Mouse (Mus musculus) olfactory bulb, adult 2 months (tissue): ENCODE data around the gene Kdm3a. TPM values are rescaled to one million over a fixed set of nuclear protein-coding genes. Genes with fewer than 3 reads are reported as not detected.

Experiments used
- H3K27ac ChIP-seq: fragments of 200-500 bp; 2 replicates; pipeline ENCODE4 v1.5.1; 2012; ENCODE audit warnings: low read depth, low read length; ENCODE audit not compliant: insufficient read depth
- H3K4me1 ChIP-seq: fragments of 200-500 bp; 2 replicates; pipeline ENCODE4 v1.6.1; 2012; ENCODE audit warnings: low read length; ENCODE audit not compliant: control insufficient read depth, insufficient read depth
- H3K4me3 ChIP-seq: fragments of 200-500 bp; 2 replicates; pipeline ENCODE4 v1.5.1; 2012; ENCODE audit warnings: mild to moderate bottlenecking, low read depth, low read length, moderate library complexity; ENCODE audit not compliant: insufficient read depth
- CTCF ChIP-seq: fragments of 200-500 bp; IDR thresholded peaks from 2 replicates; pipeline ENCODE4 v1.5.1; 2012; ENCODE audit warnings: low read depth, mild to moderate bottlenecking, low read length, moderate library complexity; ENCODE audit not compliant: insufficient read depth
- POLR2A ChIP-seq: fragments of 200-500 bp; IDR thresholded peaks from 2 replicates; pipeline ENCODE4 v1.6.1; 2012; ENCODE audit warnings: mild to moderate bottlenecking, low read depth, low read length, moderate library complexity; ENCODE audit not compliant: insufficient read depth
- WGBS: fragments of 180-500 bp; shearing (Covaris S2); methylation state at CpG from one replicate; pipeline ENCODE4 v1.1.7; 2018; 5-methylcytosine and 5-hydroxymethylcytosine counted together
- polyA plus RNA-seq: library from polyadenylated mRNA; stranded (reverse); fragments of >200 nt; gene quantifications from 2 replicates; pipeline ENCODE4 v1.2.4, GENCODE M21; 2012; ENCODE audit warnings: low replicate concordance; ENCODE audit not compliant: missing spikeins, insufficient read depth, insufficient read length

Kdm3a gene
- polyA plus RNA-seq, 1 experiment: not detected

DNA sequence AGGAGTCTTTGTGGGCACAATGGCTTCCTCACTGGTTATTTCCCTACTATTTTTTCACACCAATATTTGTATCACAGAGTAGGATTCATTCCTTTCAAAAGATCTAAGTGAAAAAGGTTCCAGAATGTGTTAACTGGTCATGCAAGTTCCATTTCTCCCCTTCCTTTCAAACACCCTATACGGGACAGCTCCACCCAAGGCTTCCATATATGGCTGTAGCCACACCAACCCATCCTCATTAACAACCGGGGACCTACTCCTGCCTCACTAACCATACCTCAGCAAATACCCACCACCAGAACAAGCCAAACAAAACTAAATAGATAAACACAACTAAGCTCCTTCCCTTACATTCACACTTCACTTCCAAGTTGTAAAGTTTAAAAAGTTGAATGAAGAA is 1.6 kb downstream of the Kdm3a start:
- H3K4me3 ChIP-seq: no peak overlapping the region
- TF ChIP-seq POLR2A (no peak), CTCF (no peak)
- no peaks in the 10 kb centered on the region for H3K4me1 ChIP-seq
- WGBS: 17% methylated on average over 2 of the region's 2 CpGs
- H3K27ac ChIP-seq: no peak overlapping the region

DNA sequence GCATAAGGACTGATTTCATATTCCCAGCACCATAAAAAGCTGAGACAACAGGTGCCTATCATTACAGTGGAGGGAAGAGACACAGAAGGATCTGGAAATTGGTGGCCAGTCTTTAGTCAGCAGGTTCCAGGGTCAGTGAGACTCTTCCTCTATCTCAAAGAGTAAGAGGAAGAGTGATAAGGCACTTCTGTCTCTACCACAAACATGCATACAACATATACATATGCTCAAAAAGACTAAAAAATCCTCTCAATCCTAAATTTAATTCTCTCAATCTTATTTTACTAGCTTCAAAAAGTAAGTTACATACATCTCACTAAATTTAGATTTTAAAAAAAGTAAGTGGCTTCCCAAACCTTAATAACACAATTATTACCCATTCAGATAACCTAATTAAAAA is 5.5 kb downstream of the Kdm3a start:
- H3K27ac ChIP-seq: no peak overlapping the region
- TF ChIP-seq CTCF (no peak), POLR2A (no peak)
- no peaks in the 10 kb centered on the region for H3K4me1 ChIP-seq
- no peak overlapping the region for H3K4me3 ChIP-seq

DNA sequence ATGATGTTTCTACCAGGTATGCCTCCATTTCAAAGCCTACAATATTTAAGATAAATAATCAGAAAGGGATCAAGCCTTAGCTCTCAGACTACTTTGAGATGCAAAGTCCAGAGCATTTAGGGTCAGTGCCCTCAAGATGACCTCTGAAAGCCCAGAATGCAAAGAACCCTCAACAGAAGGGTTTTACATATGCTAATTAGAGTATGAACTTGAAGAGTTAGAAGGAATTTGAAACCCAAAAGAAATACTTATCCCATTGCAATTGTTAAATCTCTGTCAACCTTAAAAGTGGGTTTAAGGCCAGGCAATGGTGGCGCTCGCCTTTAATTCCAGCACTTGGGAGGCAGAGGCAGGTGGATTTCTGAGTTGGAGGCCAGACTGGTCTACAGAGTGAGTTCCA is 6.8 kb downstream of the Kdm3a start:
- Histone ChIP-seq H3K27ac (no peak overlapping the region), H3K4me3 (no peak overlapping the region), H3K4me1 (no peaks in the 10 kb centered on the region)
- TF ChIP-seq POLR2A (no peak), CTCF (no peak)
- WGBS: 82% methylated on average over 2 of the region's 2 CpGs

DNA sequence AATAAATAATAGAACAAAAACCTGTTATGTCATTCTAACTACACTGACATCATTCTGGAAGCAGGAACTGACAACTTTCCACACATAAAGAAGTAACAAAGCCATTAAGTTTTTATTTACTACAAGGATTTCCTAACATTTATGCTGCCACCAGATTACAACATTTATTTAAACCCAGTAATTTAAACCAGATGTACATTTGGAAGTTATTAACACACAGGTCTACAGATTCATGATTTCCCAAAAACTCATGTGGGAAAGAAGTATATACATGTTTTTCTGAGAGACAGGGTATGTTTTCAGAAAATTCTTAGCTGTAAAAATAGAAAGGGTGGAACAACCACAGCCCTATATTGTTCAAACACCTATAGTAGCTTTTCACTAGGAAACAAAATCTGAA is 8.1 kb downstream of the Kdm3a start:
- no peak for TF ChIP-seq POLR2A
- no peak for TF ChIP-seq CTCF
- Histone ChIP-seq H3K4me3 (no peak overlapping the region), H3K27ac (no peak overlapping the region), H3K4me1 (no peaks in the 10 kb centered on the region)

DNA sequence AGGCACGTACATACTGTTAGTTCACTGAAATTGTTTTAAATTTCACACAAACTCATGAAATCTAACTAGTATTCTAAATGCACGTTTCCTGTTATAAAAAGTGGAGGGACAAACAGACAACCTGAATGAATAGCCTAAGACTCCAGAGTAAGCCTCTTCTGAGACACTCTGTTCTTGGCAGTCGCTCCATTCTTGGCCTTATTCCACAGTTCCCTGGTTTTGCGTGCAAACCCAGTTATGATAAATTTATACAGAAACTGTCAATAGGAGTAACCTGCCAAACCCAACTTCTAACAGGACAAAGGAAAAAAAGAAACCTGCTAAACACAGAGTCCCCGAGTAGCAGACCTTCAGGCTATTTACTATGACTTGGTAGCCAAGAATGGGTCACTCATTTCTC is 10.8 kb downstream of the Kdm3a start:
- no peak for TF ChIP-seq CTCF
- no peak for TF ChIP-seq POLR2A
- no peaks in the 10 kb centered on the region for H3K4me1 ChIP-seq
- H3K27ac ChIP-seq: no peak overlapping the region
- 47% methylated on average over 5 of the region's 5 CpGs for WGBS
- H3K4me3 ChIP-seq: no peak overlapping the region

DNA sequence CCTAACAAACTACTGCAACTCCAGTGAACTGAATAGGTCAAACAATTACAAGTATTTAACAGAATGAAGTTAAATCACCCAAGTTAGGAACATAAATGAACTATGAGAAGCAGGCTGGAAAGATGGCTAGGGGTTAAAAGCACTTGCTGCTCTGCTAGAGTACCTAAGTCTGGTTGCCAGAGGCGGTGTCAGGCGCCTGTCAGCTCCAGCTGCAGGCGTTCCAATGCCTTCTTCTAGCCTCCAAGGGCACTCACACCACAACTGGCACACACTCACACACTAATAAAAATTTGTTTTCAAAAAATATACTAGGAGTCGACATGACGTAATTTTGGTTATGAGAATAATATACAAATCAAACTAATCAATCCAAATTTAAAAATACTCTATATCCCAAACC is 11.2 kb downstream of the Kdm3a start:
- H3K4me1 ChIP-seq: no peaks in the 10 kb centered on the region
- H3K4me3 ChIP-seq: no peak overlapping the region
- TF ChIP-seq POLR2A: no peak
- no peak for TF ChIP-seq CTCF
- H3K27ac ChIP-seq: no peak overlapping the region
- 72% methylated on average over 5 of the region's 5 CpGs for WGBS

DNA sequence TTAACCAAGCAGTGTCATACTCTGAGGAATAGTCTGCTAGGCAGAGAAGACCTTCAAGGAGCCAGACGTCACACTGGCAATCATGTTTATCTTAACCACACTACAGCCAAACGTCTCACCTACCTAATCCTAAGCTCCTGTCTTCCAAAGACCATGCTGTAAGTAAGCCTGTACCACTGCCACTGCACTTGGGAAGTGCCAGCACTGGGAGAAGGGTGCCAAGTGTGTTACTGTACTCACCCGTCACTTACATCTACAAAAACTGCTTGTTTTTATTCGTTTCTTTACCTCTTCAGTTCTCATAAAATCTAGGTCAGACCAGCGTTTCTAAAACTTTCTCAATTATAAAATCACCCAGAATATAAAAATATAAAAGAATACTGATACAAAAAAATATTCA is 15.8 kb downstream of the Kdm3a start:
- TF ChIP-seq POLR2A: no peak
- no peak for TF ChIP-seq CTCF
- WGBS: 51% methylated on average over 5 of the region's 5 CpGs

DNA sequence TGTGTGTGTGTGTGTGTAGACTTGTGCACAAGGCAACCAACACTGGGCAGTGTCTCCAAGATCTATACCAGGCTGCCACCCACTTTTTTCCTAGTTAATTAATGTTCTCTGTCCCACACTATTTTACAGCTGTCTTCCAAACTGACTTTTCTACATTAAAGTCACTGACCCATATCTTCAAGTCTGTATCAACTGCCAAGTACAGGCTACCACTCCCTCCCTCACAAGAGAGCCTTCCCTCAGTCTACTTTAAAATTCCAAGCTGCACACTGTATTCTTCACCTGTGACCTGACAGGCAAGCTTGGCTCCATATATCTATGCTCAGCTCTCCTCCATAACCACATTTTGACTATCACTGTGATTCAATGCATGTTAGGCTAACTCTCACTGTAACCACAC is 19.6 kb downstream of the Kdm3a start:
- TF ChIP-seq POLR2A: no peak
- TF ChIP-seq CTCF: no peak

More for the DNA sequence above, 15.8 kb downstream of the Kdm3a start:
- Histone ChIP-seq H3K4me3 (no peak overlapping the region), H3K4me1 (no peaks in the 10 kb centered on the region), H3K27ac (no peak overlapping the region)

DNA sequence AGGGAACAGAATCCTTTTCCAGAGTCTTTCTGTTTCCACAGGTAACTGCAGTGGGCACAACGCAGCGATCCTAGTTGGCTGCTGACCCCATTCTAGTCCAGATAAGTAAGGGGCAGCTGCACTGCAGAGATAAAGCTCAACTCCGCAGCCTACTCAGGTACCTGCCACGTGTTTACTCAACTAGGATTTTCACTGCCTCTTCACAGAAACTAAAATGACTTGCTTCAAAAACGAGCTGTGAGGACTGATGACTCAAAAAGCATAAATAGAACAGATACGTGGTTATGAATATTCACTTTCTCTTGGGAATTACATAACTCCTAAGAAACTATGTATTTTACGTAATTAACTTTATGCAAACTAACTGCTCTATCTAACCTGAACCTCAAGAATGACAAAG is 22.8 kb downstream of the Kdm3a start:
- WGBS: 88% methylated on average over 7 of the region's 7 CpGs
- no peak overlapping the region for H3K27ac ChIP-seq

More for the DNA sequence above, 19.6 kb downstream of the Kdm3a start:
- Histone ChIP-seq H3K4me1 (no peaks in the 10 kb centered on the region), H3K4me3 (no peak overlapping the region), H3K27ac (no peak overlapping the region)

DNA sequence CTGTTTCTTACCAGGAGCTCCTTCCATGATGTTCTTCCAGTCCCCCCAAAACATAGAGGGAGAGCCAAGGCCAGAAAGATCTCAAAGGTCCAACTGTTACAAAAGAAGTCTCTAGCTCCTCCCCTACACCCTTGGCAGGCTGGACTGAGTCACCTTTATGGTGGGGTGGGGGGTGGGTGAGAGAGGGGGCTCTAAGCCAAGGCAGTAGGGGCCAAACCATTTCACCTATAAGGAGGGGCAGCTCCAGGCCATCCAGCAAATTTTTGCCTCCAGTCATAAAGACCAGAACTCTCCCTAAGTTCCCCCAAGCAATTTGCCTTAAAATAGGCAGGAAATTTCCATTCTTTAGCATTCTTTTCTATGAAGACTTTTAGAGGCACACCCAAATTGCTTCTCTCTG is 23.8 kb downstream of the Kdm3a start:
- Histone ChIP-seq H3K4me3 (no peak overlapping the region), H3K27ac (no peak overlapping the region), H3K4me1 (no peaks in the 10 kb centered on the region)
- TF ChIP-seq CTCF: no peak
- TF ChIP-seq POLR2A: no peak

More for the DNA sequence above, 22.8 kb downstream of the Kdm3a start:
- Histone ChIP-seq H3K4me1 (no peaks in the 10 kb centered on the region), H3K4me3 (no peak overlapping the region)
- TF ChIP-seq CTCF (no peak), POLR2A (no peak)
